Mouse (Mus musculus): ENCODE data around the gene Ndufb4.
"Not testable (repeated sequence)": the region's sequence is repeated elsewhere in the genome, so short reads cannot be mapped to it uniquely, and the experiment has no call there.

Ndufb4 gene

GRCm38 (mm10) chr16:37653731-37654657 is at the start of gene Ndufb4:
Gene Ndufb4 (minus strand): TSS chr16:37654453.
- peak; percentile 96 to 98 for DNase-seq (ENCODE audit: low spot score in 2 of 2)

GRCm38 (mm10) chr16:37703884-37704283 is 49.6 kb upstream of the Ndufb4 start:
- DNase-seq (ENCODE audit: low spot score in 2 of 2), result peak in 1 of 2 experiments; percentile 14

- DNase-seq (ENCODE audit: low spot score in 2 of 2), result not testable (repeated sequence)
Measured at GRCm38 (mm10) chr16:37700071-37700470, 45.8 kb upstream of the Ndufb4 start.

GRCm38 (mm10) chr16:37698767-37699166 is 44.5 kb upstream of the Ndufb4 start:
- no peak for DNase-seq (ENCODE audit: low spot score in 2 of 2)

GRCm38 (mm10) chr16:37697271-37697670 is 43.0 kb upstream of the Ndufb4 start:
- DNase-seq (ENCODE audit: low spot score in 2 of 2), result no peak

- peak; percentile 48 to 50 for DNase-seq (ENCODE audit: low spot score in 2 of 2)
Measured at GRCm38 (mm10) chr16:37690932-37691730, 36.9 kb upstream of the Ndufb4 start.

- DNase-seq (ENCODE audit: low spot score in 2 of 2), result no peak
Measured at GRCm38 (mm10) chr16:37690465-37690864, 36.2 kb upstream of the Ndufb4 start.

- no peak for DNase-seq (ENCODE audit: low spot score in 2 of 2)
Measured at GRCm38 (mm10) chr16:37689934-37690333, 35.7 kb upstream of the Ndufb4 start.

- DNase-seq (ENCODE audit: low spot score in 2 of 2), result peak; percentile 84
Measured at GRCm38 (mm10) chr16:37689251-37689926, 35.1 kb upstream of the Ndufb4 start.

GRCm38 (mm10) chr16:37688181-37688580 is 33.9 kb upstream of the Ndufb4 start:
- DNase-seq (ENCODE audit: low spot score in 2 of 2), result peak in 1 of 2 experiments; percentile 15

GRCm38 (mm10) chr16:37687301-37687980 is 33.2 kb upstream of the Ndufb4 start:
- no peak for DNase-seq (ENCODE audit: low spot score in 2 of 2)

GRCm38 (mm10) chr16:37686834-37687233 is 32.6 kb upstream of the Ndufb4 start:
- DNase-seq (ENCODE audit: low spot score in 2 of 2), result no peak

GRCm38 (mm10) chr16:37685946-37686600 is 31.8 kb upstream of the Ndufb4 start:
- DNase-seq (ENCODE audit: low spot score in 2 of 2), result no peak

GRCm38 (mm10) chr16:37684634-37685441 is 30.6 kb upstream of the Ndufb4 start:
- peak; percentile 68 to 71 for DNase-seq (ENCODE audit: low spot score in 2 of 2)

- DNase-seq (ENCODE audit: low spot score in 2 of 2), result peak in 1 of 2 experiments; percentile 29
Measured at GRCm38 (mm10) chr16:37684259-37684633, 30.0 kb upstream of the Ndufb4 start.

- no peak for DNase-seq (ENCODE audit: low spot score in 2 of 2)
Measured at GRCm38 (mm10) chr16:37683154-37684130, 29.2 kb upstream of the Ndufb4 start.

- peak; percentile 17 to 45 for DNase-seq (ENCODE audit: low spot score in 2 of 2)
Measured at GRCm38 (mm10) chr16:37682309-37682975, 28.2 kb upstream of the Ndufb4 start.

- no peak for DNase-seq (ENCODE audit: low spot score in 2 of 2)
Measured at GRCm38 (mm10) chr16:37680831-37681230, 26.6 kb upstream of the Ndufb4 start.
